Mouse (Mus musculus) kidney, adult 9 months (tissue): ENCODE measurements around the gene Gbf1.

Experiments
- DNase-seq: peaks from one replicate; pipeline ENCODE4 v3.0.0; 2022

Gene Gbf1

DNA sequence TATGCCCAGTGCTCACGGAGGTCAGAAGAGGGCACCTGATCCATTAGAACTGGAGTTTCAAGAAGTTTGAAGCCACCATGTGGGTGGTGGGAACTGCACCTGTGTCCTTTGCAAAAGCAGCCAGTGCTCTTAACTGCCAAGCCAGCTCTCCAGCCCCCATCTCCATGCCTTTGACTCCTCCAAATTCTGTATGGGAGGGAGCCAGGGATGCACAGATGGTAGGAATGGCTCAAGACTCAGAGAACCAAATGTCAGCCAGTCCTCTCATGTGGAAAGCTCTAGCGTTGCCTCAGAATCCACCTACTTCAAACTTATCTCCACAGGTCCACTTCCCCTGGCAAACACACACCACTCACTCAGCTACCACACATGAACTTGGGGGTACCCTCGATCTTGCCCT, 181.6 kb downstream of the Gbf1 start:
- no peak for DNase-seq
